13 mouse cellular contexts compared by ENCODE assay signal in the genomic region with DNA sequence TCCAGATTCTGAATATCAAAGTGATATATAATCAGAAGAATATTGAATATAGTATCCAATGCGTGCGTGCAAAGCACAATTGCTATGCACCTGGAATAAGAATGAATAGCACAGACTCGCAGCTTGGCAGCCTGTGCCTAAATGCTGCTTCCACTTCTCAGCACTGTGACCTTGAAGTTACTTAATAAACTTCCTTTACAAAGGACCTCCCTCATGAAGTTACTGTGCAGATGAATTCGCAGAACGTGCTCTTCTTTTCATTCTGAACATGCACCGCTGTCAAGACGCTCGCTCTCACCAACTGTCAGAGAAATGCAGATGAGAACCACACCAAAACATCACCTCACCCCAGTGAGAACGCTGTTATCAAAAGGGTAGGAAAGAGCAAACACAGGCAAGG.
A peak's percentile ranks its signal among the peaks of the same experiment; 100 is the strongest.
DNase-seq lines count a peak whose midpoint lies in the region; ATAC-seq and TF ChIP-seq lines count a peak whose summit lies in the region.
"Had no signal": no experiment of that assay in that cellular context is flagged by ENCODE, and none has a peak within 500 bp of the region (broad histone marks: within the 10 kb centered on the region; RNA-seq: fewer than 3 reads in every experiment).

No protein-coding gene starts in this region.

- no peaks in the 10 kb centered on the region for H3K9me3 ChIP-seq in heart, embryonic 13.5 days
- H3K9me3 ChIP-seq in midbrain, postnatal 0 days (ENCODE audit: low read length), result no peaks in the 10 kb centered on the region
- H3K9me3 ChIP-seq: embryonic facial prominence, embryonic 13.5 days had no signal

- intact Hi-C loops in heart, postnatal 10 days (cut with DNase I), result no loop called here

- H3K27ac ChIP-seq in heart, embryonic 13.5 days (replicated peaks), result peak overlapping the region; percentile 67; the same call in 1 of the 2 replicates
- H3K27ac ChIP-seq in layer of hippocampus, adult 2 months, result peak overlapping the region; percentile 34; the same call in 1 of the 2 replicates
- no peak overlapping the region for H3K27ac ChIP-seq in midbrain, postnatal 0 days (ENCODE audit: low read depth, low read length)
- H3K27ac ChIP-seq: embryonic facial prominence, embryonic 13.5 days; hindbrain, embryonic 14.5 days had no signal

- peaks cover 15% of the 10 kb centered on the region for H3K4me1 ChIP-seq in heart, embryonic 13.5 days
- H3K4me1 ChIP-seq in midbrain, postnatal 0 days (ENCODE audit: insufficient read depth, low read length), result no peaks in the 10 kb centered on the region

- no peak overlapping the region for H3K9ac ChIP-seq in heart, embryonic 13.5 days
- no peak overlapping the region for H3K9ac ChIP-seq in midbrain, postnatal 0 days (replicated peaks; ENCODE audit: low read length, poor library complexity, severe bottlenecking)
- H3K9ac ChIP-seq: embryonic facial prominence, embryonic 13.5 days; hindbrain, embryonic 14.5 days had no signal

- H3K4me3 ChIP-seq in heart, embryonic 13.5 days, result no peak overlapping the region
- H3K4me3 ChIP-seq in layer of hippocampus, adult 2 months, result no peak overlapping the region
- no peak overlapping the region for H3K4me3 ChIP-seq in midbrain, postnatal 0 days (ENCODE audit: low read depth, low read length)
- H3K4me3 ChIP-seq: embryonic facial prominence, embryonic 13.5 days had no signal

- DNase-seq in heart, postnatal 10 days, result no peak
- DNase-seq in layer of hippocampus, adult 2 months (ENCODE audit: low spot score in 2 of 2), result no peak
- DNase-seq in layer of hippocampus, postnatal 25 days (ENCODE audit: extremely low spot score in 1 of 2, low spot score in 1 of 2), result no peak
- DNase-seq in urinary bladder, postnatal 10 days (ENCODE audit: low spot score), result no peak
- DNase-seq in midbrain, postnatal 0 days (ENCODE audit: low spot score), result no peak
- DNase-seq: cerebellum, postnatal 25 days; gastrocnemius, postnatal 14 days; lung, postnatal 36 days had no signal

- H3K4me2 ChIP-seq in heart, embryonic 13.5 days, result no peak overlapping the region
- no peak overlapping the region for H3K4me2 ChIP-seq in midbrain, postnatal 0 days (ENCODE audit: low read depth, low read length, poor library complexity, severe bottlenecking)
- H3K4me2 ChIP-seq: embryonic facial prominence, embryonic 13.5 days; hindbrain, embryonic 14.5 days had no signal

- TF ChIP-seq CTCF in layer of hippocampus, adult 2 months (conservative IDR thresholded peaks at IDR 0.05), result no peak
- TF ChIP-seq CTCF in midbrain, postnatal 0 days (IDR thresholded peaks at IDR 0.05), result no peak

- no peaks in the 10 kb centered on the region for H3K27me3 ChIP-seq in heart, embryonic 13.5 days (replicated peaks)
- no peaks in the 10 kb centered on the region for H3K27me3 ChIP-seq in midbrain, postnatal 0 days (ENCODE audit: insufficient read depth, low read length)
- H3K27me3 ChIP-seq: embryonic facial prominence, embryonic 13.5 days had no signal

- H3K36me3 ChIP-seq in heart, embryonic 13.5 days, result no peaks in the 10 kb centered on the region
- no peaks in the 10 kb centered on the region for H3K36me3 ChIP-seq in midbrain, postnatal 0 days (ENCODE audit: insufficient read depth, low read length)
- H3K36me3 ChIP-seq: embryonic facial prominence, embryonic 13.5 days had no signal

- WGBS in heart, embryonic 13.5 days, result 44% methylated on average over 9 of the region's 9 CpGs
- 45% methylated on average over 9 of the region's 9 CpGs for WGBS in midbrain, postnatal 0 days

- ATAC-seq in heart, embryonic 13.5 days (ENCODE audit: extremely low read depth, insufficient number of reproducible peaks, low FRiP score, low TSS enrichment), result no peak
- peak; percentile 69 for ATAC-seq in CD4-positive, CD25-positive, alpha-beta regulatory T cell, adult 4 months
- ATAC-seq in inflammation-experienced regulatory T-cells, adult 6 months, result peak; percentile 44
- no peak for ATAC-seq in midbrain, postnatal 0 days (ENCODE audit: low FRiP score)

Comparison
In these comparisons a context has a peak if more than half of its experiments do, and no peak if none do; other contexts are left out.
1. ATAC-seq: peak in CD4-positive, CD25-positive, alpha-beta regulatory T cell, adult 4 months (single experiment) and inflammation-experienced regulatory T-cells, adult 6 months (single experiment); none in heart, embryonic 13.5 days (single experiment) and midbrain, postnatal 0 days (single experiment).